Mouse (Mus musculus) yolk sac, embryonic 10.5 days (tissue): ENCODE measurements around the gene Rorb.

Source experiments
- DNase-seq: peaks from one replicate; pipeline ENCODE4 v3.0.0-alpha.2; 2017; ENCODE audit warnings: low spot score

The Rorb gene

GRCm38 (mm10) chr19:19110793-19111427 is at the start of gene Rorb:
Gene Rorb (minus strand): TSS chr19:19111196.
- peak; percentile 79 for DNase-seq

GRCm38 (mm10) chr19:19148847-19149246 is 37.9 kb upstream of the Rorb start:
- DNase-seq = no peak

- no peak for DNase-seq
These were observed 33.5 kb upstream of the Rorb start for GRCm38 (mm10) chr19:19144447-19144846.

GRCm38 (mm10) chr19:19136856-19137255 is 25.9 kb upstream of the Rorb start:
- no peak for DNase-seq

- no peak for DNase-seq
These were observed 24.8 kb upstream of the Rorb start for GRCm38 (mm10) chr19:19135838-19136237.

- DNase-seq = no peak
These were observed 11.3 kb upstream of the Rorb start for GRCm38 (mm10) chr19:19122324-19122723.

- no peak for DNase-seq
These were observed 1.2 kb upstream of the Rorb start for GRCm38 (mm10) chr19:19112180-19112579.

- no peak for DNase-seq
These were observed 603 bp upstream of the Rorb start for GRCm38 (mm10) chr19:19111428-19112170.

GRCm38 (mm10) chr19:19110011-19110768 is 806 bp downstream of the Rorb start:
- DNase-seq = peak; percentile 13

- no peak for DNase-seq
These were observed 2.2 kb downstream of the Rorb start for GRCm38 (mm10) chr19:19108596-19109381.

- no peak for DNase-seq
These were observed 6.4 kb downstream of the Rorb start for GRCm38 (mm10) chr19:19104581-19104980.

GRCm38 (mm10) chr19:19097149-19097548 is 13.8 kb downstream of the Rorb start:
- DNase-seq = no peak

GRCm38 (mm10) chr19:19089427-19089826 is 21.6 kb downstream of the Rorb start:
- no peak for DNase-seq

GRCm38 (mm10) chr19:19077880-19078279 is 33.1 kb downstream of the Rorb start:
- DNase-seq = no peak

GRCm38 (mm10) chr19:19074756-19075155 is 36.2 kb downstream of the Rorb start:
- no peak for DNase-seq

GRCm38 (mm10) chr19:19058710-19059398 is 52.1 kb downstream of the Rorb start:
- DNase-seq = no peak

GRCm38 (mm10) chr19:19058201-19058600 is 52.8 kb downstream of the Rorb start:
- no peak for DNase-seq

GRCm38 (mm10) chr19:19043138-19043537 is 67.9 kb downstream of the Rorb start:
- no peak for DNase-seq

GRCm38 (mm10) chr19:19040800-19041199 is 70.2 kb downstream of the Rorb start:
- no peak for DNase-seq

GRCm38 (mm10) chr19:19034482-19035315 is 76.3 kb downstream of the Rorb start:
- DNase-seq = no peak

- DNase-seq = no peak
These were observed 77.0 kb downstream of the Rorb start for GRCm38 (mm10) chr19:19033974-19034373.
